Mouse (Mus musculus) thymus, postnatal 36 days (tissue): ENCODE data around the gene Sdhaf3.
"Not testable (repeated sequence)": the region's sequence is repeated elsewhere in the genome, so short reads cannot be mapped to it uniquely, and the experiment has no call there.

Source experiments
- DNase-seq, 2 experiments: peaks; one replicate each; pipeline ENCODE4 v3.0.0; 2022; ENCODE audit warnings: mixed read lengths in 2 of 2

The Sdhaf3 gene

DNA sequence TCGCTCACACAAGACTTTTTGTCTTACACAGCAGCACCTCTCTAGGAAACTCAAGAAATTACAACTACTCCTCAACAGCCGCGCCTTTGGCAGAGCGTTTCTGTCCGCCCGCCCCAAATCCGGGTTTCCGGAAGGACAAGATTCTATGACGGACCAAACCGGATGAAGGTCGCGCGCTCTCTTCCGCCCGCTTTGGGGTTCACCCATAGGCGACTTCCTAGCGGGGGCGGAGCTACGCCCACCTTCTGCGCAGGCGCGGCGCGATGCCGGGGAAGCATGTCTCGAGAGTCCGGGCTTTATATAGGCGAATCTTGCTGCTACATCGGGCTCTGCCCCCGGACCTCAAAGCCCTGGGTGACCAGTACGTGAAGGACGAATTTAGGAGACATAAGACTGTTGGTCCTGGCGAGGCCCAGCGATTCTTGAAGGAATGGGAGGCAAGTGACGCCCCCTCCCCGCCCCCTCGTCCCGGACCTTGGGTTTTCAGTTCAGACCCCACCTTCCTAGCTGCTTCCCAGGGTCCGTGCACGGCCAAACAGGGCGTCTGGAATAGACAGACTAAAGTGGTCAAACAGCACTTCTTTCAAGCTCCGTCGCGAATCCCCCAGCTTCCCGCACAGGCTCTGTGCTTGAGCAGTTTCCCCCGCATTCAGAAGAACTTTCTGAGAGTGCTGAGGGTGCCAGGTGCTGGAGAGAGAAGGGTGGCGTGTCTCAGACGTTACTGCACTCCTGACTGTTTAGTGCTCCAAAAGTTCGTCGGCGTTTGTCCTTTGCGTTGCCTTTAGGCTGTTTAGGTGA, at the start of gene Sdhaf3:
TSS of gene Sdhaf3 (plus strand) at position 241 of the 798 bp plus-strand sequence.
- peak; percentile 95 for DNase-seq

DNA sequence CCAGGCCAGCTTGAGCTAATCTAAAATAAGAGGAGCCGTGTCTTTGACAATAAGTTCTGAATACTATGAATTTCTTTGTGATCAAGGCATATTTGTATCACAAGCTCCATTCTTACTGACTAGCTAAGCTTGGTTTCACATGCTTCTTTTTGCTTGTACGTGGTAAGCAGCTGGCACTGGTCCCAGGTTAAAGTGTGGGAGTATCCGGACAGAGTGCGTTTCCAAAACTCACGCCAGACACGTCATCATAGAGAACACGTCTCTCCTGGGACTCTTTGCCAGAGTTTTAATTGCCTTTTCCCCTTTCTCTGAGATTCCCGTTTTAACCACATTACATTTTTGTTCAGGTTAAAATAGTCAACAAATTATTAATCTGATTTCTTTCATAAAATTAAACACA, 46.2 kb upstream of the Sdhaf3 start:
- DNase-seq, result no peak

DNA sequence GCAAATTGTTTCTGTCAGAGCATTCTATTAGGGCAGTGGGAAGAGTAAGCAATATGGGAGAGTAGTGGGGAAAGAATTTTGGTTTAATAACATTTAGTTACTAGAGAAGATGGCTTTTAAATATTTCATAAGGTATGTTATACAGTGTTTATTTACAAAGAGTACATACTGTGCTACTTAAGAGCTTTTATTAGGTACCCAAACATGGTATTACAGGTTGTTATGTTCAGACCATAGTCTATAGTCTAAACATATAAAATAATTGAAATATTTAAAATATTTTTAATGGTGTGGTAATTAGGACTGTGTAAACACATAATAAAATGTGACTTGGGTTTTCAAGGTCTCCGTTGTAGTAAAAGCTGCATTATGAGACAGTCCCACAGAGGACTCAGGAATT, 41.5 kb upstream of the Sdhaf3 start:
- DNase-seq, result no peak

DNA sequence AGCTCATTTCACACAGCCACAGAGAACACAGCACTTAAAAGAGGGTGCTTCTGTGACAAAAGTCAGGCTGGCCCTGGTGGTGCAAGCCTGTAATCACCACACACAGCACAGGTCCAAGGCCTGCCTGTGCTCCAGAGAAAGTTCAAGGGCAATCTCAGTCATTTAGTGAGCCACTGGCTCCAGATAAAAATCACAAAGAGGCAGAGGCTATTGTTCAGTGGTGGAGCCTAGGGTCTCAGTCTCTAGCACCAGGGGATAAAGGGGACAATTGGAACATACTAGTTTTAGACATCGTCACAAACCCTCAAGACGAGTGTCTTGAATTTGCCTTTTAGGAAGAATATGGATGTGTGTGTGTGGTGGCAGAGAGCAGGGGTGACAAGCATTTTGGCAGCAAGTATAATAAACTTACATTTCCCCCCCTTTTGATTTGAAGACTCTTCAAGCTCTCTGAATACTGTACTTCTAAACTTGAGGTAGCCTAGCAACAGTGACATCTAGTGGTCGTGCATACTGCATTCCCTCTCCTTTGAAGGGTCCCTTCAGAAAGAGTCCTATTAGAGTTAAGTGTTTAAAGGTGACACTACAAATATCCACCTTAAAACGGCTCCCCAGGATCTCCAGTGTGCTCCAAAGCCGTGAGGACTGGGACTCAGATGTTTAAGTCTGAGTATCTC, 40.8 kb upstream of the Sdhaf3 start:
- no peak for DNase-seq

DNA sequence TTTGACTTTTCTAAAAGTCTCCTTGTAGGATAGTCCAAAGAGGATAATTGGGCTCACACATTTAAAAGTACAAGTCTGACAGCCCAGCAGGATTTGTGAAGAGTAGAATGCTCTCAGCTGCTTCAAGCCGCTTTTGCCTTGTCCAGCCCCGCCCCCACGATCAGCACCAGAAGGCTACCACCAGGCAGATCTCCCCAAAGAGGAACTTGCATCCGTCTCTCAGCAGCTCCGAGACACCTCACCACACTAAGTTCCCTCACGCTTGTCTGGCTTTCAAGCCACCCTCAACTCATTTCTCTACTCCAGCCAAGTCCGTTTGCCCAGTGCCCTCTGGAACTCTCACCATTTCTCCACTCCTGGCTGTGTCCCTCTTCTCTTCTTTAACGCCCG, 40.3 kb upstream of the Sdhaf3 start:
- no peak for DNase-seq

DNA sequence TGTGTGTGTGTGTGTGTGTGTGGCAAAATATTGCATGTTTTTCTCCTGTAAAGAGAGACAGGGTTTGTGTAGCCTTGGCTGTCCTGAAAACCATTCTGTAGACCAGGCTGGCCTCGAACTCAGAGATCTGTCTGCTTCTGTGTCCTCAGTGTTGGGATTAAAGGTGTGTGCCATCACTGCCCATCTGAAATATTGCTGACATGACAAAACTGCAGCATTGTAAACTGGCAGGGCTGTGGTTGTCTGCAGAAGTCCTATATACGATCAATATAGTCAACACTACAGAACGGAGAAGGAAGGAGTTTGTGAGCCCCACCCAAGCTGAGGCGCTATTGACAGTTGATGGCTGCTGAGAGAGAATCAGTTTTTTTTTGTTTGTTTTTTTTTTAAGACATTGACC, 38.5 kb upstream of the Sdhaf3 start:
- DNase-seq, result no peak

DNA sequence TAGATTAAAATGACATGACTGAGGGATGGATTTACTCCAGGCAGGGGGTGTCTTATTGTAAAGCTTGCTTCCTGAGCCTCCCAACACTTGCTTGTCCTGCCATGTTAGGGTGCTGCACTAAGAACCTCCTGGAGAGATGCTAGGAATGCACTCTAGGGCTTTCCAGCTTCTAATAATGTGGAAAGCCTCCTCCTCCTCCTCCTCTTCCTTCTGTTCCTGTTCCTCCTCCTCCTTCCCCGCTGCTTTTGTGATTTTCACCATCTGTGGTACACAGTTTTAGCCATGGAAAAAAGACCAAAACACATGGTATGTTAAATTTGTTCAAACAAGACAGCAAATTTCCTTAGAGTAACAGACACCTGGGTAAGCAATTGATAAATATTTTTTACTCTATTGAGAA, 30.5 kb upstream of the Sdhaf3 start:
- DNase-seq, result no peak

DNA sequence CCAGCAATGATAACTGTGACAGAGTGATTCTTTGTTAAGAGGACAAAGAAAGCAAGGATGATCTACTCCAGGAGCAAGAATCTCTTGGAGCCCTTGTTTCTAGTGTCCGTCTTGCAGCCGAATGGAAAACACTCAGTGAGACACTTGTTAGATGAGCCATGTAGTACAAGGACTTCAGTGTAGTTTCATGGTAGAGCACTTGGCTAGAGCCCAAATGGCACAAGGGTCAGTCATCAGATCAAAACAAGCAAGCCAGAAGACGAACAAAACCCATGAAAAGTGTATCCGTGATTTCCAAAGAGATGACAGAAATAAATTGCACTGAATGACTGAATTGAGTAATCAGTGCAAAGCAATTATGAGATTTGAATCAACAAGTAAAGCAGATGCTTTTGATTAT, 25.0 kb upstream of the Sdhaf3 start:
- no peak for DNase-seq

DNA sequence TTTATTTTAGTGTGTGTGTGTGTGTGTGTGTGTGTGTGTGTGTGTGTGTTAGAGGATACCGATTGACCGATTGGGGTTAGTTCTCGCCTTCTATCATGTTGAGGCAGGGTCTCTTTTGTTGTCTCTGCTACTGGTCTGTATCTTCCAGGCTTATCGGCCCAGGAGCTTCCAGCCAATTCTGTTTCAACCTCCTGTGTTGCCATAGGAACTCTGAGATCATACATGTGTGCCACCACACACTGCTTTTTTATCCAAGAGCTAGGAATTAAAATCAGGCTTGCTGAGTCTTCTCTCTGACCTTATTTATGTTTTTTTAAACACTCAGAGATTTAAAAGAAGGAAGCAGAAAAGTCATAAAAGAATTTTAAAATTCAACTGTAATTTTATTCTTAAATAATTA, 24.3 kb upstream of the Sdhaf3 start:
- no peak for DNase-seq

DNA sequence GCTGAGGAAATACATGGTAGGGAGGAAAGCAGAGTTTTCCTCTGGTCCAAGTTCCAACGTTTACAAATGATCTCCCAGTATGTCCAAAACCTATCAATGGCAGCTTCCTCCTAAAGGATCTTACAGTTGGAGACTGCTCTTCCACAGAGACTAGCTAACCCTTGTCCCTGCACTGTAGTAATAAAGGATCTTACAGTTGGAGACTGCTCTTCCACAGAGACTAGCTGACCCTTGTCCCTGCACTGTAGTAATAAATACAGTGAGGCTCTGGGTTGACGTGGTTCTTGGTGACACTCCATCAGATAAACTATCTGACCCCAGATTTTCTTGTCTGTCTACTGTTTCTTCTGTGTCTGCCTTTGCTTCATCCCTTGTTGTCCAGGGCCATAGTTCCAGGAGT, 15.0 kb upstream of the Sdhaf3 start:
- no peak for DNase-seq

DNA sequence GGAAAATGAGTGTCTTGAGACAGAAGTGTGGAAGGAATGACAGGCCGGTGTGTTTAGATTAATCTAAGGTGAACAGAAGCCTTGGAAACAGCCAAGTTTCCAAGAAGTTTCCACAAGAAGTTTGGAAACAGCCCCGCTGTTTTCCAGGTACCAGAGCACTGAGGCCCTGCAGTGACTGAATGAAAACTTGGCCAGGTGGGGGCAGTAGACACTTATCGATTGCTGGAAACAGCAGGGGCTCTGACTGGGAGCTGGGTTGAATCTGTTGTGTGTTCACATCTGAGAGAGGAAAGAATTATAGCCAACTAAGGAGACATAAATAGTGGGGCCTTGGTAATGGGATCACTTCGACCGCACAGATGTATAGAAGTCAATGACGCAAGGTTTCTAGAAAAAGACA, 13.0 kb upstream of the Sdhaf3 start:
- DNase-seq, result peak; percentile 11 to 26

DNA sequence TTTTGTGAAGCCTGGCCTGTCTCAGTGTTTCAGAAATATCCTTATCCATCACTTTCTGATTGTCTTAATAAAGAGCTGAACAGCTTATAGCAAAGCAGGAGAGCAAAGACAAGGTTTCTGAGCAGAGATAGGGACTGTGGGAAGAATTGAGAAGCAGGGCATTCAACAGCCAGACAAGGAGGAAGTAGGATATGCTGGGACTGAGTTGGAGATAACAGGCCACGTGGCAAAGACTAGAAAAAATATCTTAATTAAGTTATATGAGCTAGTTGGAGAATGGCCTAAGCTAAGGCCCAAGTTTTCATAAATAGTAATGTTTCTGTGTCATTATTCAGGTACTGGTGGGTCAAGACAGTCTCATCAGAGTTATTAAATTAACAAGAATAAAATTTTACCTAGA, 8.2 kb upstream of the Sdhaf3 start:
- no peak for DNase-seq

DNA sequence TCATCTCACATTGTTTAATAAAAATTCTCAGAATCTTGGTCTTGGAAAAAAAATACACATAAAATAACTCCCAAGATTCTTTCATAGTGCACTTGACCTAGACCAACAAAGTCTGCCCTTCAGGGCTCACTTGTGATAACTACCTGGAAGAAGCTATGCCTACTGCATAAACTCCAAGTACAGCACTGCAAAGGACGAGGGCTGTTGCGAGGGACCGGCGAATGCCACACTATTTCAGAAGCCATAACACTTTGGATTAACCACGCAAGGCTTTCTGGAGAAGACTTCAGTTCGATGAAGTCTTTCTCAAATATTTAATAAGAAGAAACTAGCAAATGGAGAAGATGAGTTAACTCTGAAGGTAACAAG, 425 bp upstream of the Sdhaf3 start:
- DNase-seq, result no peak

DNA sequence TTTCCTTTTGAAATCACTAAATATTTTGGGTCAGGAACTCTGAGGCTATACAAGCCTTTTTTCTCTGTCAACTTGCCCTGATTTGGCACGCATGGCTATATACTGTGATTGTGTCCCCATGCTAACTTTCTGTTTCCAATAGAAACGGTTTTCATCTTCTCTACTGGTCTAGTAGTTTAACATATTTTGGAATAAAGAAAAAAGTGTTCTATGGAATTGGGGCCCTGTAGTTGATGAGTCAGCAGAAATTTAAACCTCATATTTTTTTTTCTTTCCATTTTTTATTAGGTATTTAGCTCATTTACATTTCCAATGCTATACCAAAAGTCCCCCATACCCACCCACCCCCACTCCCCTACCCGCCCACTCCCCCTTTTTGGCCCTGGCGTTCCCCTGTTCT, 3.4 kb downstream of the Sdhaf3 start:
- DNase-seq, result not testable (repeated sequence)

DNA sequence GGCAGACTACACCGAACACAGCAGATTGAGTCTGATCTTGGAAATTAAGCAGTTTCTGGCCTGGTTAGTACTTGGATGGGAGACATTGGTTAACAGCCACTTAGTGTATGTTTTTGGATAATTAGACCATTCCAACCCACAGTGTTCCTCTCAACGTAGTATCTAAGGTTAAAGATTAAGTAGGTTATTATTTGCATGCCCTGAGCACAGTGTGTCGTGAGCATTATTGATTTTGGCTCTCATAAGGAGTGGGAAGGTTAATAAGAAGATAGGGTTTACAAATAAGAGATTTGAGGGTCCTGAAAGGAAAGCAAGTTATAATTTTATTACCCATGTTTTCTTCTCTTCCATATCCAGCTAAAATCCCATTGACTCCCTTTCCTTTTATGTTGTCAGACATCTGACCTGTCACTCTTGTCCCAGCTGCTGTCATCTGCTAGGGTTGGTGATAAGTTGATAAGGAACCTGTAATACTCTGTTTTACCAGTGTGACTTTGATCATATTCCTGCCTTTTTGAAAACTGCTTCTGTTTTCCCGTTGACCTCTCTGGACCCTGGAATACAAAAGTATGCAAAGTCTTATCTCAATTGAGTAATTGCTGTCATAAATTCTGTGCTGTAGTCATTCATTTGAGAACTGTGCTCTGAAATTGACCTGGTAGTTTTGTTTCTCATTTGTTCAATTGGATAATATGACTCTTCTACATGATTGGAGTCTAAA, 41.6 kb downstream of the Sdhaf3 start:
- no peak for DNase-seq

DNA sequence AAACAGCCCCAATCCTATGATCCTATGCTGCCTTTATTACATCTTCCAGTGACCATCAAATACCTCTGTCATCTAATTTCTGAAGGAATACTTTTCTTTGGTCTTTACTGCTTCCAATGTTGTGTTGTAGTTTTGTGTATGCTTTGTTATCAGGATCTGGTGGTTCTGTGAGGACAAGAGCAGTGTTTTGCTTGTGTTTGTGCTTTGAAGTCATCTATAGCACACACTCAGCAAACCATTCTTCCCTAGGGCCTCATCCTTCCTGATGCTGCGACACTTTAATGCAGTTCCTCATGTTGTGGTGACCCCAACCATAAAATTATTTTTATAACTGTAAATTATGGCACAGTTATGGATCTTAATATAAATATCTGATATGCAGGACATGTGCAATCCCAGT, 42.2 kb downstream of the Sdhaf3 start:
- no peak for DNase-seq

DNA sequence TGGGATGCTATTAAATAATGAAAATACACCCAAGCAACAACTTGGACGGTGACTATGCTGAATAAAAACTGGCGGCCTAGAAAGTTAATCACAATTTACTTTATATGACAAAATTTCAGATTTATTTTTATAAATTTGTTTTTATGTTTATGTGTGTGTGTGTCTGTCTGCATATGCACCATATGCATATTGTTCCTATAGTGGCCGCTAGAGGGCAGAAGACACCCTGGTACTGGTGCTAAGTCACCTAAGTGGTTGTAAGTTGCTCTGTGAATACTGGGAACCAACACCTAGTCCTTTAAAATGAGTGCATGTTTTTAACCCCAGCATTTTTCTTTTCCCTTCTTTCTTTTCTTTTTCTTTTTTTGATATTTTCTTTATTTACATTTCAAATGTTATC, 43.2 kb downstream of the Sdhaf3 start:
- no peak for DNase-seq

DNA sequence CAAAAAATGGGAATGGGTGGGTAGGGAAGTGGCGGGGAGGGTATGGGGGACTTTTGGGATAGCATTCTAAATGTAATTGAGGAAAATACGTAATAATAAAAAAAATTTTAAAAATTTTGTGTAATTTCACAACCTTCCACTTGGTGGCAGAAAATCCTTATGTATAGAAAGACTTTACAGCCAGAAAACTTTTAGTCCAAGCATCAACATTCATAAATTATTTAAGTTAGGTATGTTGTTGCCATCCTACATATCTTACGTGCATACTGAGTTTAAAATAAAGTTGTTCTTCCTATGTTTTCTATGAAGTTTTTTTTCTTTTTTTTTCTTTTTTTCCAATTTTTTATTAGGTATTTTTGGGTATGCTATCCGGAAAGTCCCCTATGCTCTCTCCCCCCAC, 47.3 kb downstream of the Sdhaf3 start:
- no peak for DNase-seq

DNA sequence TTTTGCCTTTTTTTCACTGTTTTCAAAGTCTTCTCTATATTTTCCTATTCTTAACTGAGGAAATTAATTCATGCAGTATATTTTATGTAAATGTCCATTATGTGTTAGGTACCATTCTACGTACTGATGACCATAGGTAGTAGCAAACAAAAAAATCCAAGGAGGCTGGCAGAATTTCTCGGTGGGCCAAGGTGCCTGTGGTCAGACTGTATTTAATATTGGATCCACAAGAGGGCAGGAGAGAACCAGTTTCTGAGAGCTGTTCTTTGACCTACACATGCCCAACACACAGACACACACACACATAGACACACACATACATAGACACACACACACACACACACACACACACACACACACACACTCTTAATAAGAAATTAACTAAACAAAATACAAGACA, 48.2 kb downstream of the Sdhaf3 start:
- no peak for DNase-seq

DNA sequence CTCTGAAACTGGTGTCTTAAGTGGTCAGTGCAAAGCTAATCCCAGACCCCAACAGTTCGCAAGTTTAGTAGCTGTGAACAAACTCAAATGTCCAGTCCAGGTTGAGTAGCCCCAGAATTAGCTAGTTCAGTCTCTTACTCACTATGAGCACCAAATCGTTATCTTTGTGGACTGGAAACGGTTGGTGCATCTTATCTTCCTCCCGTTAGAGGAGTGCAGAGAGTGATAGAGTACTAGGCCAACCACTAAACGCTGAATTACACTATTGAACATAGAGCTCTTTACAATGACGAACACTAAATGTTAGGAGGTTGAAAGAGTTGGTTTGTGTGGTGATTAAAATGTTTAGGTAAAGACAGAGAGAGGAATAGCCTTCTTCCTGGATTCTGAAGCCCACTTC, 82.3 kb downstream of the Sdhaf3 start:
- DNase-seq, result no peak

DNA sequence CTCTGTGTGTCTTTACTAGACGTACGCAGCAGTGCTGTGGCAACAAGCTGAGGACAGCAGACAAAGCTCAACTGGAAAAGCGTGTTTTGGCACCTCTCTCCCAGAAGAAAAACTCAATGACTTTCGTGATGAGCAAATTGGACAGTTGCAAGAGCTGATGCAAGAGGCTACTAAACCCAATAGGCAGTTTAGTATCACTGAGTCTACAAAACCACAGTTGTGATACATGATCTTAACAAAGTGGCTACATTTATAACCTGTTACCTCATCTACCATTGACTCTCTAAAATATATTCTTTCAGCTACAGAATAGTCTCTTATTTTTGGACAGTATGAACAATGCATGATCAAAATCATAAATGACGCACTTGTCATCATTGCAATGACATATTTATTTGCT, 83.0 kb downstream of the Sdhaf3 start:
- no peak for DNase-seq

DNA sequence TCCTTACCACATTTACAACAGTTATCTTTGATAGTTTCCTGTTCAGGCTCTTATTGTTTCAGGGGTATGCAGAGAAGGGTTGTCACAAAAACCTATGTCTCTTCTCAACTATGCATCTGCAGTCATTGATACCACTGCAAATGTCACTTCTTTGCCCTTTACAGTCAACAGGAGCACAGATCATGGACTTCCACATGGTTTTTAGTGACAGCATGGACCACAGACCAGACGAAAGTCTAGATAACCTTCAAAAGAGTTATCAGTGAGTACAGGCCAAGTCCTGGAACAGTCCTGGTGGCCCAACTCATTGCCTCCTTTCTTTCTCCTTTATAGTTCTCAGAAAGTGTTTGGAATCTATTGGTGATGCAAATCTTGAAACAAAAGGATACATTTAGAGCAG, 86.1 kb downstream of the Sdhaf3 start:
- no peak for DNase-seq

DNA sequence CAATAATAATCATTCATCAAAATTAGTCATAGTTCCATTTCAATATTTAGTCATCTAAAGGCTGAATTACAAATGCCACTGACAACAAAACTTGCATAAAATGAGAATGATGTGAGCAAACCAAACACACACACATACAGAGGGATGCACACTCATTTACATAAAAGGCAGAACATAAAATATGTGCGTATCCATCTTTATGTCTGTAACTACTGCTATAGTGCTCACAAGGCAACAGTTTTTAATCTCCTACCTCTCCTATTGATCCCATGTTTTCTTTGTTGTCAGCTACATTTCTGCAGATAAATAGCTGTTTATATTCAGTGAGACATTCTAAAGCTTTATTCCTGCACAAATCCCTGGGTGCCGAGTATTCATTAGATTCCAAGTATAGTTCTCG, 107.0 kb downstream of the Sdhaf3 start:
- no peak for DNase-seq

DNA sequence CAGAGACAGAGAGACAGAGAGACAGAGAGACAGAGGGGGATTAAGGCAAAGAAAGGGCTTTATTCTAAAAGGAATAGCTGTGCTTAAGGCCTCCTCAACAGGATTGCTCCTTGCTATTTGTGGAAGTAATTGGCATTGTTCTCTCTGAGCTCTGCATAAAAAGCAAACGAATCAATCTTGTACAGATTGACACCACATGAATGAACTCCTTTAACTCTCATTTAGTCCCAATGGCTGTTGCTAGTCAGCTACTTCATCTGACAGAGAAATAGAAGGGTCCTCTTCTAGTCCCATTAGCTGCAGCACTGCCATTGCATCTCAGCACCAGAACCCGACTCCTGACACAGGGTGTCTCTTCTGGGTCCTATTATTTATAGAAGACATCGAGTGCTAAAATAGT, 113.0 kb downstream of the Sdhaf3 start:
- DNase-seq, result no peak
